Mouse (Mus musculus): ENCODE results near the gene Tekt5. TPM values are rescaled to one million over a fixed set of nuclear protein-coding genes. Genes with fewer than 3 reads are reported as not detected.

The Tekt5 gene
- total RNA-seq, 2 experiments from 2014 or later: 9.0 to 10.7 TPM

DNA sequence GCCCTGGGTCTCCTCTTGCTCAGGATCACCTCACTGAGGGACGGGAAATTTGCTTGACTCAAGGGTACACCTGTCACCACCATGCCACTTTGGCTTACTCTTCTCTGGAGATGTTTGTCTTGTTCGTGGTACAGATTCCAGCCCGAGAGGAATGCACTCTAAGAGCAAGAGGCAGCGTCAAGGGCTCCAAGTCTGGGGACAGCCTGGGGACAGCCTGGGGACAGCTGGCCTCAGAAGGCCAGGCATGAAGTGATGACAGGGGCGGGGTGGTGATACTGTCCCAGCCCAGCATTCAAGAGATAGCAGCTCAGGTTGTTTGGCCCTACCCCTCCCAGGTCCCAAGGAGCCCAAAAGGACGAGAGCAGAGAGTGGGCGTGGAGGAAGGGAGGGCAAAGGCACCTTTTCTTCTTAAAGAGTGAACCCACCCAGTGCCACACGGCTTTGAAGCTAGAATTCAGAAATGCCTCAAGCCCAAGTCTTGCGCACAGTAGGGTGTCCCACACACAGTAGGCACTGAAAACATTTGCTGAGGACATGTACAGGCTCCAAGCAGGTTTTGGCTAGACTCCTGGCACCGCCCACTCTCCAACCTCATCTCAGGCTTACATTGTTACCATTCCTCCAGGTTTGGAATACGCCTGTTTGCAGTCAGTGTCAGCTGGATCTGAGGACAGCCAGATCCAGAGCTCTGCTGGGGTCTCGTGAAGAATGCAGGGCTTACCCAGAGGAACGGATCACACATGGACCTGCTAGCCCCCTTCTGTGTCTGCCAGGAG lies 57.7 kb downstream of the Tekt5 start:
- DNase-seq (ENCODE audit: low spot score in 2 of 2): peak in 1 of 2 experiments; percentile 38

DNA sequence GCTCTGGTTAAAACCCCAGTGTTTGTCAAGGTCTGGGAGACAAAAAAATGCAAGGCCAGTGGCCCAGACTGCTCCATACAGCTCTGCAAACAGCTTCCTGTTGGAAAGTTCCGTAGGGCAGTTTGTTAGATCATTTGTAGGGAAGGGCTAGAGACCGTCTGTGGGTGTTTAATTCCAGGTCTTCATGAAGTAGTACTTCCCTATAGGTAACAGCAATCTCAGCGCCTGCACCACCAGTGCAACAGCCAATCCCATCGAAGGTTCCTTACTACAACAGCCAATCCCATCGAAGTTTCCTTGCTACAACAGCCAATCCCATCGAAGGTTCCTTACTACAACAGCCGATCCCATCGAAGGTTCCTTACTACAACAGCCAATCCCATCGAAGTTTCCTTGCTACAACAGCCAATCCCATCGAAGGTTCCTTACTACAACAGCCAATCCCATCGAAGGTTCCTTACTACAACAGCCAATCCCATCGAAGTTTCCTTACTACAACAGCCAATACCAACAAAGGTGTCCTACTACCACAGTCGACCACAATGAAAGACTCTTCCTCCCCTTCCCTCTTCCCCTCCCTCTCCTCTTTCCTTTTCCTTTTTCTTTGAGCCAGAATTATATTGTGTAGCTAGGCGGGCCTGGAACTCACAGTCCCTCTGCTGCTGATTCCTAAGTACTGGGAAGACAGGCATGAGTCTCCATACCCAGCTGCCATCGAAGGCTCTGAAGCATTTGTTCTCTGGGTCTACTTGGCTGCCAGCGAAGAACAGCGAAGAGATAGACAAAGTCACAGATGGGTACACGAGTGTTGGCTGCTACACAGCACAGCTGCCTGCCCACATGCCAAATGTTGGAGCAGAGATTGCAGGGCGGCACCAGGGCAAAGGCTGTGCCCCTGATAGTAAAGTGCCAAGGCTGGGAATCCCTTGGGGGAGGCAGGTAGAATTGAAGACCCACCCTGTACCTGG lies 58.6 kb downstream of the Tekt5 start:
- DNase-seq (ENCODE audit: low spot score in 2 of 2): no peak

DNA sequence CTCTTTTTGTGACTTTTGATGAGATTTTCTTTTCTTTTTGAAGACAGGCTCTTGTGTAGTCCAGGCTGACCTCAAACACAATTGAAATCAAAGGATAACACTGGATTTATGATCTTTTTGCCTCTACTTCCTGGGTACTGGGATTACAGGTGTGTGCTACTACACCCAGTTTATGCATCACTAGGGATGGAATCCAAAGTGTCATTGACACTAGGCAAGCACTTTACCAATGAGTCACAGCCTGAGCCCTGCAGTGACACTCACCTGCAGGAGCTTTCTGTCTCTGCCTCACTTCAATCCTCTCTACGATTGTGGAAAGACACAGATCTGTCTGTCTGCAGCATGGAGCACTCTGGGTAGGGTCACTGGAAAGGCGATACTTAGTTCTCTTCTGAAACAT lies 59.3 kb downstream of the Tekt5 start:
- no peak for DNase-seq (ENCODE audit: low spot score in 2 of 2)

DNA sequence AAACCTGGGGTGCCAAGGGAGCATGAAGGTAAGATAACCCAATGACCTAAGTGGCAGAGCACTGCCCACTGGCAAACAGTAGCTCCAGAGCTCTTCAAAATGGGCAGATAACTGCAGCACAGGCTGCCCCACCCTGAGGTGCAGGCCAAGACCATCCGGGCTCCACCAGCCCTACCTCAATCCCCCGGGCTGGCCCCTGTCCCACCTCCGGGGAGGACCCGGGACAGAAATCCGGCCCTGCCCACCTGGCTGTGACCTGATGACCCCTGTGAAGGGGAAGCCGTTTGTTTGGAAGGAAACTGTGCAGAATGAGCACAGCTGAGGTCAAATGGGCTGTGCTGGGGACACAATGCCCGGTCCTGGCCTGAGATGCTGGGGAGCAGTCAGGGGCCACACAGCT lies 62.6 kb downstream of the Tekt5 start:
- DNase-seq (ENCODE audit: low spot score in 2 of 2): no peak

DNA sequence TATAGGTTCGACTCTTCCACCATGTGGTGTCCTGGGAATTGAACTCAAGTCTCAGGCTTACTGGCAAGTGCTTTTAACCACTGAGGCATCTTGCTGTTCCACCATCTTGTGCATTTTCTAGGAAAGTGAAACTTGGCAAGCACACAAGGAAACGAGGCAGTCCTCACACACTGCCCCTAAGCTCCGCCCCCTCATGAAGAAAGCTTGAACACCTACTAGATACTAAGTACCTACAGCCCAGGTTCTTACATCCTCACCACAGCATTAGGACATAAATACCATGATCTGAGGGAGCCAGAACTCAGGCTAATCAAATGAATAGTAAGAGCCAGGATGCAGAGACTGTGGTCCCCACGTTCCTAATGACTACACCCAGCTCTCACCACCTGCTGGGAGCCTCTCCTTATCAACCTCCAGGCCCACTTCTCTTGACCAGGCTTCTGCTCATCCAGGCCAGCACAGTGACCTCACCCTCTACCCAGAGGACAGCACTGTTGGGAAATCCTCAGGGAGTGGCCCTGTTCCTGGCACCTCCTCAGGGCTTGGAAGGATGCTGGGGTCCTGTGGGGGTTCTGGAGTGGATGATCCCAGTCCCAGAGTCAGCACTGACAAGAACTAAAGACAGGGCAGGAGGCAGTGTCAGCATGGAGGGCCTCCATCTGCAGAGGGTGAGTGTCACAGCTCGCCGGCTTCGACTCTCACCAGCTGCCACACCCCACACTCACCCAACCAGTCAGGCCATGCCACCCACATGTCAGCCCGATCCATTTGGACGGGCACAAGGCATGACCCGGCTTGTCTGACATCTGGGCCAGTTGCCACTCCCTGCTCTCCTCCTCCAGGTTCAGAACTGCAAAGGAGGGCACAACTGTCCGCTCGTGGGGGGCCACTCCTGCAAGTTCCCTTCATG lies 64.4 kb downstream of the Tekt5 start:
- DNase-seq (ENCODE audit: low spot score in 2 of 2): no peak

DNA sequence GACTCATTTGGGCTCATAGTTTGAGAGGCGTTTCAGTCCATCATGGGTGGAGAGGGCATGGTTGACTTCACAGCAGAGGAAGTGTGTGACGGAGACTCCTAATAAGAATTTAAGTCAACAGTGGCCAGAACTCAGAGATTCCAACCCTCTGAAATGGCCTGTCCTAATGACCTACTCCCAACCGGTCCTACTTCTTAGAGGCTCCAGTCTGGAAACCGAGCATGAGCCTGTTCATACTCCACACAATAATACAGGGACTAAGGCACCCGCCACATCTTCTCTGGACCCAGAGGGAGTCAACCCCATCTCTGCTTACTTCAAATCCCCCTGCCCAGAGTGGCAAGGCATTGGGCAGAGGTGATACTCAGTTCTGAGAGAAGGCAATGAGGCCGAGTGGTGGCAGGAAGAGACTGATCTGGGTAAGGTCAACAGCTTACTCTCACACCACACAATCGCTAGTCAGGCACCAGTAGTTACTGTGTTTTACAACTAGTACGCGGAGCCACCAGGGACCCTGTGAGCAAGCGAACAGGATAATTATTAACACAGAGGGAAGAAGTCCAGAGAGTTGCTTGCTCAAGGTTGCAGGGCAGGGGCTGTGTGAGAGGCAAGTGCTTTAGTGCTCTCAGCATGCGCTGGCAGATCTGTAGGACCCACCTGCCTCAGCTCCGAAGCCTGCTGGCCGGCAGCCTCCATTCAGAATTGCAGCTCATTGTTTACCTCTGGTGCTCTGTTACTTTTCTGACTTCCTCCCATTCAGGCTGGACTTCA lies 67.5 kb downstream of the Tekt5 start:
- DNase-seq (ENCODE audit: low spot score in 2 of 2): no peak

DNA sequence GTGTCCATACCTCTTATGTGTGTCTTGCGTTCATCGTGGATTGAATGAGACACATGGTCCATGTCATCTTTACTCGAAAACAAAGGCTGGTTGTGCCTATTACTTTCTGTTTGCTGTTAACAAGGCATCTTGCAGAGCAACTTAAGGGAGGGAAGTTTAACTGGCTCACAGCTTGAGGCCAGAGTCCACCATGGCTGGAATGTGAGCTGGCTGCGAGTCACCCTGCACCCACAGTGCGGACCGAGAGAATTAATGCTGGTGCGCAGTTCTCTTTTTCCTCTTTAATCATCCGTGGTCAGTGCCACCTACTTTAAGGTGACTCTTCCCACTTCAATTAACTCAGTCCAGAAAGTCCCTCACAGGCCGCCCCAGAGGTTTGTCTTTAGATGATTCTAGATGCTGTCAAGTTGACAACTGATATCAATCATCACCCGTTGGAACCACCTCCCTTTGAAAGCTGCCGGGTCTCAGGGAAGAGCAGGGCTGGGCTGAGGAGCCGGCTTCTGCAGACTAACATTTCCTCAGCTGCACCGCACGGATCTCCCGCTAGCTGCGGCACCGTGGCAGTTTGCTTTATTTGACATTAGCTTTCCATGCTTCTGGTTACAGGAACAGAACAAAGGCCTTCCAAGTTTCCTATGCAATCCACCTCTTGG lies 75.2 kb downstream of the Tekt5 start:
- no peak for DNase-seq (ENCODE audit: low spot score in 2 of 2)

DNA sequence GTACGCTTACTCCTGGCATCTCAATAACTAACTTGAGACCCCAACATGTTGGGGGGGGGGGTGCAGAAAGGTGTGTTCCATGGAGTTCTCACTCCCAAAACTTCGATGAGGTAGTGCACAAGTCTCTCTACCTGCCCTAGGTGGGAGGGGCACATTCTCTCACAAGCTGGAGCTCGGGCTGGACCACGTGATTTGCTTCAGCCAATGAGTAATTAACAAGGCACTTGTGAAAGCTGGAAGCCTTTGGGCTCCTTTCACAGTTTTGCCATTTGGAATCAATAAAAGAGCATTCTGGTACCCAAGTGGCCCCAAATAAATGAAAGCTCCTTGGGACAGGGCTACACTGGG lies 78.1 kb downstream of the Tekt5 start:
- no peak for DNase-seq (ENCODE audit: low spot score in 2 of 2)

DNA sequence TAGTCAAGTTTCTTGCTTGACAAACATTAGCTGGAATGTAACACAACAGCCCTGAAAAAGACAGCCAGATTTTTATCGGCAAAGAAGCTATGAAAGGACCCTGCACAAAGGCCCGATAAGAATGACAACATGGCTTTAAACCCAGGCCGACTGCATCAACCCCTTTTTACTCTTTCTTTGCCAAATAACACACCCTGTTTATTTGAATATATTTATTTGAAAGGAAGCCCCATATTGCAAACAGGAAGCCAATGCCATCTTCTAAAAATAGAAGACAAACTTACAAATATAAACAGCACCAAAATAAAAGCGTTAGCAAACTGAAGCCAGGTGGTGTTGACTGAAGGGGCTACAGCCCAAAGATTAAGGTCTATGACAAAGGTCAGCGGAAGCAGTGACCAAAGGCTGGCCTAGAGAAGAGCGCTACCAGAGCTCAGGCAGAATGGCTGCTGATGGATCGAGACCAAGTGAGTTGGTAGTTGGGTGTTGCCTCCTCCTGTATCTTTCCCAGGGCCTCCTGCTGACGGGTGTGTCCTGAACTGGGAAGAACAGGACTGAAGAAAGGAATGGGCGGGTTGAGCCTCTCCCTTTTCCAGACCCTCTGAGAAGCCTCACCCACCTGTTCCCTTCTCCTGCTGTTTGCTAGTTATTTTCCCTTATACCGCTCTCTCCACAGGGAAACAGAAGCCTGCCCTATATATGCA lies 78.6 kb downstream of the Tekt5 start:
- no peak for DNase-seq (ENCODE audit: low spot score in 2 of 2)

DNA sequence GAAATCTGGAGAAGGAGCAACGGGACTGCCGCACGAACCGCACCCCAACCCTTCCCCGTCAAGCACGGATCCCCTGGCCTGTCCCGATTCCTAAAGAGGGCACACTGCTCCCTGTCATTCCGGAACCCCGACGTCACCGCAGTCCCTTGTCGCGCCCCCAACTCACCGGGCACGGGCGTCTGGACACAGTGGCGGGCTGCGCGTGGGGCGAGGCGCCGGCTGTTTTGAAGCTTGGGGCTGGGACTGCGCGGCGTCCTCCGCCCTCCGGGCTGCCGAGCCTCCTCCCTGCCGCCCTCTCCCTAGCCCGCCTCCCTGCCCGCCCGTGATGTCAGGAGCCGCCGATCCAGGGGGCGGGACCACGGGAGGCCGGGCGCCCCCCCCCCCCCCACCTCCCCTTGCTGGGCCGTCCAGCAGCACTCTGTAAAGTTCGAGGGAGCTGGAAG lies 81.6 kb downstream of the Tekt5 start, which contains the start of gene Emp2:
Emp2 (minus strand) TSS at position 323 of the 443 bp plus-strand sequence.
- peak in 1 of 2 experiments; percentile 24 for DNase-seq (ENCODE audit: low spot score in 2 of 2)

DNA sequence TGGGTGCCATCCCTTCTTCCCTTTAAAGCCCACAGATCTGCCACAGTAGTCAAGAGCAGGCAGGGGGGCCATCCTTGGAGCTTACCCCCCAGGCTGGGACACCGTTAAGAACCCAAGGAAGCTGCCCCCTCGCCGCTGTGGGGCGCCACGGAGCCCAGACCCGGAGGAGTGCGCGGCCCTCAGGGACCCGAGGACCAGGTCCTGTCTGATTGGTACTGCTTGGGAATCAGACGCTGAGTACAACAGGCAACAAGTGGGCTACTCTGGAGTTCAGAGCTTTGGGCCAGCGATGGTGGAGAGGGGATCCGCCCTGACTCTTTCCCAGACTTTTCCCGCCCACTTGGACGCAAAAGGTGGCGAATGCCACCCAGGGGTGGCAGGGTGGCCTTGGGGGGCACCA lies 82.1 kb downstream of the Tekt5 start:
- no peak for DNase-seq (ENCODE audit: low spot score in 2 of 2)

DNA sequence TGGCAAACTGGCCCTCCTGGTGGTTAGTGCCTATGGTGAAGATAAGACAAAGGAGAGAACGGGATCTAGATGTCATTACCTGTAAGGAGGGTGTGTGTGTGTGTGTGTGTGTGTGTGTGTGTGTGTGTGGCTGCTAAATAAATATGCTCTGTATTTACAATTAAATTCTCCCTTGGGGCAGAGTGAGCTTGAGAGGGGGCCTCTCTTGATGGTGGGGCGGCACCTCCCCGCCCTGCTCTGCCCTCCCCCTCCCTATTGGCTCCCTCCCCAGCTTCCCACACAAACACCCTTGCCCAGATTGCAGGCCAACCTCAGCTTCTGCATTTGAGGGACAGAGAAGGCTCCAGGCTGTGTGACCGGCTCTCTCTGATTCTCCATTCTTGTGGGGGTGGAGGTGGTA lies 83.3 kb downstream of the Tekt5 start:
- DNase-seq (ENCODE audit: low spot score in 2 of 2): no peak

DNA sequence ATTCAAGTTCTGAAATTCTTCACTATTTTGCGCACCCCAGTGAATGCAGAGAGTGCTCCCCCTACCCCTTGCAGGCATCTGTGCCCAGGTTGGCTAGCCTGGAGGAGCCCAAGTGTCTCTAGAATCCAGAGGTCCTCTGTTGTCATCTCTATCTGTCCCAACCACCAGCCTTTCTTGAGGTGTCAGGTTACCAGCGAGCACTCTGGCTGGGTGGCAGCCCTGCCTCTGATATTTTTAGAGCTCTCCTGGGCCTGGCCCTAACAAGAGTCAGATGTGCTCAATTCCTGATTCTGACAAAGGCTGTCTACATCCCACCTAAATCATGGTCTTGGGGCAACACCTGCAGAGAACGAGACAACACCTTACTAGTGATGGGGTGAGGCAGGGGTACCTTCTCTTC lies 84.2 kb downstream of the Tekt5 start:
- no peak for DNase-seq (ENCODE audit: low spot score in 2 of 2)

DNA sequence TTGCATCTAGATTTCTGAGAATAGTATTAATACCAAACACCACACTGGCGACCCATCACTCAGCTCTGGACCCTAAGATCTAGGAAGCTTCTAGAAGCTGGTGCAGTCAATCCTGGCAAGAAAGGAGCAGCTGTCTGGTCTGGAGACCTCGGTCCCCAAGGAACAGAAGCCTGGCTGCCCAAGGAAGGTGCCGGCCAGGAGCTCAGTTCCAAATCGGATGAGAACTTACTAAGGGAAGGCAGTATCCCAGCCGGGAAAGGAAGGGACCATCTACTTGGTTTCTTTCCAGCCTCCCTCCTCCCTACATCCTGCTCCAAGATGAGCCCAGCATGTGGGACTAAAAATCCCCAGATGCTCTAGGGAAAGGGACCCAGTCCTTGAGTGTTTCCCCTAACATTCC lies 84.8 kb downstream of the Tekt5 start:
- no peak for DNase-seq (ENCODE audit: low spot score in 2 of 2)

Other genes starting within 250 kb of the Tekt5 start
- gene Rpl39l, start 225.3 kb downstream of the Tekt5 start, total RNA-seq (2021): not detected
- gene Atf7ip2, start 202.8 kb downstream of the Tekt5 start, total RNA-seq (2021): not detected
- 10 to 100 TPM in 1 of 2 experiments, 1 to 10 TPM in 1; 10.0 to 13.7 TPM for gene Emp2, start 81.5 kb downstream of the Tekt5 start, total RNA-seq (2021)
- 10 to 100 TPM; 16.3 to 18.5 TPM for gene Nubp1, start 16.5 kb upstream of the Tekt5 start, total RNA-seq (2021)
- gene Tvp23a, start 51.9 kb upstream of the Tekt5 start, total RNA-seq (2021): 10 to 100 TPM; 28.1 to 28.2 TPM
- gene Ciita, start 84.6 kb upstream of the Tekt5 start, total RNA-seq (2021): under 1 TPM; 0.19 to 0.37 TPM
- gene Dexi, start 147.6 kb upstream of the Tekt5 start, total RNA-seq (2021): 10 to 100 TPM; 64.4 to 69.2 TPM
- 10 to 100 TPM; 98.0 to 98.1 TPM for gene Clec16a, start 149.8 kb upstream of the Tekt5 start, total RNA-seq (2021)

All from left cerebral cortex, adult 18-20 months (tissue).